Mouse (Mus musculus) limb, embryonic 12.5 days (tissue): ENCODE results near the gene Zmym2. TPM values are rescaled to one million over a fixed set of nuclear protein-coding genes. Genes with fewer than 3 reads are reported as not detected.

ENCODE experiments used
- ATAC-seq: fragments of 200-750 bp; cut with Nextera tagmentation; 2 replicates; pipeline ENCODE4 v1.8.0; 2017; ENCODE audit warnings: low read depth, moderate TSS enrichment; ENCODE audit not compliant: insufficient number of reproducible peaks, insufficient read depth, low FRiP score, low TSS enrichment
- H3K27ac ChIP-seq: fragments of 300-500 bp; sonication (generic); 2 replicates; pipeline ENCODE4 v1.5.1; 2016; ENCODE audit warnings: mild to moderate bottlenecking, moderate library complexity
- H3K27me3 ChIP-seq: fragments of 300-500 bp; sonication (generic); 2 replicates; pipeline ENCODE4 v1.6.1; 2016; ENCODE audit warnings: mild to moderate bottlenecking, moderate library complexity
- H3K36me3 ChIP-seq: fragments of 300-500 bp; sonication (generic); 2 replicates; pipeline ENCODE4 v1.6.1; 2016; ENCODE audit warnings: mild to moderate bottlenecking, moderate library complexity
- H3K4me1 ChIP-seq: fragments of 300-500 bp; sonication (generic); replicated peaks from 2 replicates; pipeline ENCODE4 v1.6.1; 2016
- H3K4me2 ChIP-seq: fragments of 300-500 bp; sonication (generic); 2 replicates; pipeline ENCODE4 v1.6.1; 2016; ENCODE audit warnings: mild to moderate bottlenecking, moderate library complexity
- H3K4me3 ChIP-seq: fragments of 300-500 bp; sonication (generic); replicated peaks from 2 replicates; pipeline ENCODE4 v1.5.1; 2016; ENCODE audit warnings: mild to moderate bottlenecking
- H3K9ac ChIP-seq: fragments of 300-500 bp; sonication (generic); replicated peaks from 2 replicates; pipeline ENCODE4 v1.6.1; 2016; ENCODE audit warnings: mild to moderate bottlenecking, moderate library complexity
- H3K9me3 ChIP-seq: fragments of 300-500 bp; sonication (generic); 2 replicates; pipeline ENCODE4 v1.6.1; 2016; ENCODE audit warnings: mild to moderate bottlenecking, moderate library complexity
- WGBS: fragments of 180-500 bp; shearing (Covaris S2); methylation state at CpG from one replicate; pipeline ENCODE4 v1.1.7; 2016; 5-methylcytosine and 5-hydroxymethylcytosine counted together
- polyA plus RNA-seq: library from polyadenylated mRNA; unstranded; fragments of >200 nt; fragmentation: Nextera tagmentation; extraction: Ambion mirVana; gene quantifications from 2 replicates; pipeline ENCODE4 v1.2.1, GENCODE M21; 2016

Zmym2 gene
- polyA plus RNA-seq, 1 experiment from 2014 or later: 70.3 TPM

GRCm38 (mm10) chr14:56918532-56918931 lies 32.1 kb downstream of the Zmym2 start:
- Histone ChIP-seq H3K4me3 (no peak overlapping the region), H3K36me3 (peaks cover 77% of the 10 kb centered on the region), H3K9me3 (no peaks in the 10 kb centered on the region), H3K4me2 (no peak overlapping the region), H3K27me3 (no peaks in the 10 kb centered on the region), H3K9ac (no peak overlapping the region), H3K4me1 (no peaks in the 10 kb centered on the region), H3K27ac (no peak overlapping the region)
- 82% methylated on average over 3 of the region's 3 CpGs for WGBS
- no peak for ATAC-seq

DNA sequence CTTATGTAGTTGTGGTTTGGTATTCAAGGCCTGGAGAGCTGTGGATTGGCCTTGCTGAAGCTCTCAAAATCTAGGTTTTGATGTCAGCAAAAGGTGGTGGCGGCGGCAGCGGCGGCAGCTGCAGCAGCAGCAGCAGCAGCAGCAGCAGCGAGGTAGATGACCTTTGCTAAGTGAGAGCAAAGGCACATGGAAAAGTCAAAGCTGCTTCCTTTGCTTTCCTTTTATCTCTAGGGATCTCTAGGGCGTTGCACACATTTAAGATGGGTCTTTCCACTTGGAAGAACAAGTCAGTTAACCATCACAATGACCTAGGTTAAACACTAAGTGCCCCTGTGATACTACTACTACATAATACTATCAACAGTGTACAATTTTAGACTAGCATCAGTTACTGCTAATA lies 49.0 kb downstream of the Zmym2 start:
- ATAC-seq: no peak
- Histone ChIP-seq H3K4me2 (no peak overlapping the region), H3K4me3 (no peak overlapping the region), H3K27me3 (no peaks in the 10 kb centered on the region), H3K27ac (no peak overlapping the region), H3K4me1 (no peaks in the 10 kb centered on the region), H3K9me3 (no peaks in the 10 kb centered on the region), H3K9ac (no peak overlapping the region), H3K36me3 (peaks cover 59% of the 10 kb centered on the region)
- 93% methylated on average over 6 of the region's 6 CpGs for WGBS

DNA sequence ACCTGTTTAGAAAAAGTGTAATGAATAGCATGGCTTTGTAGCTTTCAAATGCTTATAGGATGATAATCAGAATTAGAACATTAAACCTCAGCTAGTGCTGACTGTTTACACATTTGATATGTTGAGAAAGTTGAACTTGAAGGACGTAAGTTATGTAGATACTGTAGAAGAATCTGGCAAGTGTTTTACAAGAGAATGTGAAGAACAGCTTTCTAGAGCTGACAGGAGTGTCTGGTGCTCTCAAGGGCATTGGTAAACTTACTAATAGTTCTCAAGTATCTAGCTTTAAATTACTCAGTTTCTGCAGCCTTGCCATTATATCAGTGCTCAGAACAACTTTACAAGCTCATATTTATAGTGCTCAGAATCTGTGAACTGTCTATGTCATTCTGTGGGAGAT lies 53.5 kb downstream of the Zmym2 start:
- ATAC-seq: no peak
- no peaks in the 10 kb centered on the region for H3K27me3 ChIP-seq
- no peaks in the 10 kb centered on the region for H3K4me1 ChIP-seq
- peaks cover 68% of the 10 kb centered on the region for H3K36me3 ChIP-seq
- H3K27ac ChIP-seq: no peak overlapping the region
- no peaks in the 10 kb centered on the region for H3K9me3 ChIP-seq
- H3K4me3 ChIP-seq: no peak overlapping the region
- H3K4me2 ChIP-seq: no peak overlapping the region
- no peak overlapping the region for H3K9ac ChIP-seq
- WGBS: 98% methylated on average over 1 of the region's 1 CpGs

DNA sequence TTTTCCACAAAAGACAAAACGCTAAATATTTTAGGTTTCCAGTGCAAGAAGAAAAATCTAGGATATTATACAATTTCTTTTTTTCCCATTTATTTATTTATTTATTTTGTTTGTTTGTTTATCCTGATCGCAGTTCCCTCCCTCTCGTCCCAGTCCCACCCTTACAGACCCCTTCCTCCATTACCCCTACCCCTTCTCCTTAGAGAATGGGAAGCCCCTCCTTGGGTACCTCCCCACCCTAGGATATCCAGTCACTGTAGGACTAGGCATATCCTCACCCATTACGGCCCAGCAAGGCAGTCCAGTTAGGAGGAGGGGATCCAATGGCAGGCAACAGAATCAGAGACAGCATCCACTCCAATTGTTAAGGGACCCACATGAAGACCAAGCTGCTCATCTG lies 66.5 kb downstream of the Zmym2 start:
- Histone ChIP-seq H3K9ac (no peak overlapping the region), H3K9me3 (no peaks in the 10 kb centered on the region), H3K4me3 (no peak overlapping the region), H3K36me3 (peaks cover 75% of the 10 kb centered on the region), H3K27me3 (no peaks in the 10 kb centered on the region), H3K4me2 (no peak overlapping the region), H3K4me1 (no peaks in the 10 kb centered on the region), H3K27ac (no peak overlapping the region)
- ATAC-seq: no peak
- 95% methylated on average over 4 of the region's 4 CpGs for WGBS

- H3K27me3 ChIP-seq: no peaks in the 10 kb centered on the region
- no peak overlapping the region for H3K4me2 ChIP-seq
- no peaks in the 10 kb centered on the region for H3K9me3 ChIP-seq
- H3K4me3 ChIP-seq: no peak overlapping the region
- H3K36me3 ChIP-seq: peaks cover 72% of the 10 kb centered on the region
- ATAC-seq: no peak
- H3K27ac ChIP-seq: no peak overlapping the region
- H3K4me1 ChIP-seq: no peaks in the 10 kb centered on the region
- H3K9ac ChIP-seq: no peak overlapping the region
Observed at GRCm38 (mm10) chr14:56954393-56954792, 67.9 kb downstream of the Zmym2 start.

- 69% methylated on average over 2 of the region's 2 CpGs for WGBS
- Histone ChIP-seq H3K4me2 (no peak overlapping the region), H3K27ac (no peak overlapping the region), H3K36me3 (peaks cover 32% of the 10 kb centered on the region), H3K27me3 (no peaks in the 10 kb centered on the region), H3K9ac (no peak overlapping the region), H3K9me3 (no peaks in the 10 kb centered on the region), H3K4me3 (no peak overlapping the region), H3K4me1 (no peaks in the 10 kb centered on the region)
- no peak; the same call in 1 of the 2 replicates for ATAC-seq
Observed at GRCm38 (mm10) chr14:56963969-56964734, 77.7 kb downstream of the Zmym2 start.

GRCm38 (mm10) chr14:56969653-56970052 lies 83.2 kb downstream of the Zmym2 start:
- Histone ChIP-seq H3K27me3 (no peaks in the 10 kb centered on the region), H3K4me3 (no peak overlapping the region), H3K4me2 (no peak overlapping the region), H3K36me3 (no peaks in the 10 kb centered on the region), H3K9me3 (no peaks in the 10 kb centered on the region), H3K4me1 (no peaks in the 10 kb centered on the region), H3K27ac (no peak overlapping the region), H3K9ac (no peak overlapping the region)
- no peak for ATAC-seq
- 85% methylated on average over 8 of the region's 8 CpGs for WGBS

- Histone ChIP-seq H3K4me2 (no peak overlapping the region), H3K4me1 (no peaks in the 10 kb centered on the region), H3K27me3 (no peaks in the 10 kb centered on the region), H3K27ac (no peak overlapping the region), H3K9me3 (no peaks in the 10 kb centered on the region), H3K4me3 (no peak overlapping the region), H3K36me3 (no peaks in the 10 kb centered on the region), H3K9ac (no peak overlapping the region)
- ATAC-seq: no peak
- WGBS: 79% methylated on average over 11 of the region's 11 CpGs
Observed at GRCm38 (mm10) chr14:56970160-56970559, 83.7 kb downstream of the Zmym2 start.

DNA sequence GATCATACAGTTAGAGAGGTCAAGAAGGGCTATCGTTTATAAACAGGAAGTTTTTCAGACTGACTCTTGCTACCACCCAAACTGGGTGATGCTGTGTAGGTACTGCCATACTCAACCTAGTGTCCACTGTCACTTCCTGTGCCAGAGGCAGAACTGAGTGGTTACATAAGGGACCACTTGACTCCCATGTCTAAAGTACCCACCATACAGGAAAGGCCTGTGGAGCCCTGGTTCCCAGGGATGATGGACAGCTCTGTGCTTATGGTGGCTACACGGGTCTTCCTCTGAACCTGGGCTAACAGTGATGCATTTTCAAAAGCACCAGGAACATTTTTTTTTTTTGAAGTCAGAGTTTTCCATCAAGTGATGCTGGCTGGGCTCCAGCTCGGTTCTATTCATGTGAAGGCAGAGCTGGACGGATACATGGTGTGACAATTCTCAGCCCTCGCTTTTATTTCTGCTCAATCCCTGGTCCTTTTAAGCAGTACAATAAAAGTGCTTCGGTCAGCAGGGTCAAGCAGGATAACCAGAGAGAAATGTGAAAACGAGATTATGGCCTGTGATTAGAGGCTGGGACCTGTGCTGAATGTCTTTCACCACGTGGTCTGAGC lies 91.7 kb downstream of the Zmym2 start:
- H3K9me3 ChIP-seq: no peaks in the 10 kb centered on the region
- H3K4me2 ChIP-seq: no peak overlapping the region
- H3K9ac ChIP-seq: no peak overlapping the region
- no peak for ATAC-seq
- no peak overlapping the region for H3K4me3 ChIP-seq
- H3K27ac ChIP-seq: no peak overlapping the region
- no peaks in the 10 kb centered on the region for H3K27me3 ChIP-seq
- no peaks in the 10 kb centered on the region for H3K4me1 ChIP-seq
- 50% methylated on average over 8 of the region's 8 CpGs for WGBS
- H3K36me3 ChIP-seq: no peaks in the 10 kb centered on the region

DNA sequence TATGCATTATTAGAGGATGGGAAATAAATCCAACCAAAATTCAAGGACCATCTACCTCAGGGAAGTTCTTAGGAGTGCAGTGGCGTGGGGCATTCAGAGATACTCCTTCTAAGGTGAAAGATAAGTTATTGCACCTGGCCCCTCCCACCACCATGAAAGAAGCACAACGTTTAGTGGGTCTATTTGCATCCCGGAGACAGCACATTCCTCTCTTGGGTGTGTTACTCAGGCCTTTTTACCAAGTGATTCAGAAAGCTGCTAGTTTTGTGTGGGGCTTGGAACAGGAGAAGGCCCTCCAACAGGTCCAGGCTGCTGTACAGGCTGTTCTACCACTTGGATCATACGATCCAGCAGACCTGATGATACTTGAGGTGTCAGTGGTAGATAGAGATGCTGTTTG lies 102.2 kb downstream of the Zmym2 start:
- no peak overlapping the region for H3K4me3 ChIP-seq
- H3K36me3 ChIP-seq: no peaks in the 10 kb centered on the region
- no peak overlapping the region for H3K4me2 ChIP-seq
- no peak overlapping the region for H3K9ac ChIP-seq
- 65% methylated on average over 4 of the region's 4 CpGs for WGBS
- H3K27ac ChIP-seq: no peak overlapping the region
- ATAC-seq: no peak
- H3K9me3 ChIP-seq: no peaks in the 10 kb centered on the region
- no peaks in the 10 kb centered on the region for H3K4me1 ChIP-seq
- H3K27me3 ChIP-seq: no peaks in the 10 kb centered on the region
